Mouse (Mus musculus): ENCODE results near the gene Xpnpep3.

DNA sequence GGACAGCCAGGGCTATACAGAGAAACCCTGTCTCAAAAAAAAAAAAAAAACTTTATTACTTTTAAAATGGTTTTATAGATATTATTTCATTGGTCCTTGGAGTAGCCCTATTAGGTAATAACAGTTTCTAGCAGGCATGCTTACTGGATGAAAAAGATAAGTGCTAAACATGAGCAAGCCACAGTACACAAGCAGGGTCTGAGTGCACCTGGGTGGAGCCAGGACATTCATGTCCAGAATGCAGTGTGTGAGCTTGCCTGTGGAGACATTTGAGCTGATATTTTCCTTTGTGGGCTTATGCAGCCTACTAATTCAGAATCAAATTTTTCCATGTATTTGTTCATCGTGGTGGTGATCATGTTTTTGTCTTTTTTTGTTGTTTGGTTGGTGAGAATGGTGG lies 38.4 kb downstream of the Xpnpep3 start:
- TF ChIP-seq CTCF (IDR thresholded peaks at IDR 0.05; ENCODE audit: low read depth) (no peak), EP300 (IDR thresholded peaks at IDR 0.05; ENCODE audit: low read depth) (no peak)
